Mouse (Mus musculus) hindbrain, embryonic 15.5 days (tissue): ENCODE measurements at regions not wholly inside any gene's neighbourhood (a gene's known extent, or its start where the extent isn't known, plus 50 kb on each side); places are given as distances from the start of the nearest gene placed in this dataset.
A peak's percentile ranks its signal among the peaks of the same experiment; 100 is the strongest.
"Not testable (repeated sequence)": the region's sequence is repeated elsewhere in the genome, so short reads cannot be mapped to it uniquely, and the experiment has no call there.

Experiments
- ATAC-seq: fragments of 200-750 bp; cut with Nextera tagmentation; 2 replicates; pipeline ENCODE4 v1.8.0; 2017; ENCODE audit warnings: low read depth, moderate number of reproducible peaks, moderate TSS enrichment; ENCODE audit not compliant: low FRiP score
- H3K27ac ChIP-seq: fragments of 300-500 bp; sonication (generic); replicated peaks from 2 replicates; pipeline ENCODE4 v1.5.1; 2015; ENCODE audit warnings: mild to moderate bottlenecking, inconsistent platforms
- H3K27me3 ChIP-seq: fragments of 300-500 bp; sonication (generic); 2 replicates; pipeline ENCODE4 v1.6.1; 2015; ENCODE audit warnings: control low read depth, inconsistent platforms
- H3K36me3 ChIP-seq: fragments of 300-500 bp; sonication (generic); 2 replicates; pipeline ENCODE4 v1.6.1; 2015; ENCODE audit warnings: control low read depth, inconsistent platforms
- H3K4me1 ChIP-seq: fragments of 300-500 bp; sonication (generic); replicated peaks from 2 replicates; pipeline ENCODE4 v1.6.1; 2015; ENCODE audit warnings: control low read depth, inconsistent platforms
- H3K4me2 ChIP-seq: fragments of 300-500 bp; sonication (generic); 2 replicates; pipeline ENCODE4 v1.6.1; 2015; ENCODE audit warnings: moderate library complexity, mild to moderate bottlenecking, inconsistent platforms
- H3K4me3 ChIP-seq: fragments of 300-500 bp; sonication (generic); 2 replicates; pipeline ENCODE4 v1.5.1; 2015; ENCODE audit warnings: mild to moderate bottlenecking, inconsistent platforms
- H3K9ac ChIP-seq: fragments of 300-500 bp; sonication (generic); 2 replicates; pipeline ENCODE4 v1.6.1; 2015; ENCODE audit warnings: inconsistent platforms
- H3K9me3 ChIP-seq: fragments of 300-500 bp; sonication (generic); 2 replicates; pipeline ENCODE4 v1.6.1; 2016; ENCODE audit warnings: control low read depth, inconsistent platforms
- WGBS: fragments of 180-500 bp; shearing (Covaris S2); methylation state at CpG from one replicate; pipeline ENCODE4 v1.1.7; 2015; 5-methylcytosine and 5-hydroxymethylcytosine counted together

GRCm38 (mm10) chr17:9066633-9067032 lies 78.5 kb downstream of the 1700010I14Rik start:
- H3K4me1 ChIP-seq, H3K27ac ChIP-seq, ATAC-seq, H3K9ac ChIP-seq, H3K27me3 ChIP-seq, H3K4me3 ChIP-seq, H3K4me2 ChIP-seq, H3K9me3 ChIP-seq, H3K36me3 ChIP-seq: not testable (repeated sequence)
- WGBS, result 15% methylated on average over 2 of the region's 2 CpGs

GRCm38 (mm10) chr17:9068859-9069602 lies 80.9 kb downstream of the 1700010I14Rik start:
- H3K9me3 ChIP-seq, result no peaks in the 10 kb centered on the region
- H3K4me3 ChIP-seq, result no peak overlapping the region
- no peaks in the 10 kb centered on the region for H3K27me3 ChIP-seq
- H3K4me2 ChIP-seq, result no peak overlapping the region
- no peak overlapping the region for H3K27ac ChIP-seq
- H3K4me1 ChIP-seq, result no peaks in the 10 kb centered on the region
- 93% methylated on average over 5 of the region's 5 CpGs for WGBS
- no peaks in the 10 kb centered on the region for H3K36me3 ChIP-seq
- no peak overlapping the region for H3K9ac ChIP-seq
- ATAC-seq, result no peak

- Histone ChIP-seq H3K27ac (no peak overlapping the region), H3K9ac (no peak overlapping the region), H3K4me3 (no peak overlapping the region), H3K9me3 (no peaks in the 10 kb centered on the region), H3K36me3 (no peaks in the 10 kb centered on the region), H3K4me1 (no peaks in the 10 kb centered on the region), H3K4me2 (no peak overlapping the region), H3K27me3 (no peaks in the 10 kb centered on the region)
- WGBS, result 95% methylated on average over 5 of the region's 5 CpGs
- no peak for ATAC-seq
These were observed 95.5 kb downstream of the 1700010I14Rik start for GRCm38 (mm10) chr17:9083629-9084028.

DNA sequence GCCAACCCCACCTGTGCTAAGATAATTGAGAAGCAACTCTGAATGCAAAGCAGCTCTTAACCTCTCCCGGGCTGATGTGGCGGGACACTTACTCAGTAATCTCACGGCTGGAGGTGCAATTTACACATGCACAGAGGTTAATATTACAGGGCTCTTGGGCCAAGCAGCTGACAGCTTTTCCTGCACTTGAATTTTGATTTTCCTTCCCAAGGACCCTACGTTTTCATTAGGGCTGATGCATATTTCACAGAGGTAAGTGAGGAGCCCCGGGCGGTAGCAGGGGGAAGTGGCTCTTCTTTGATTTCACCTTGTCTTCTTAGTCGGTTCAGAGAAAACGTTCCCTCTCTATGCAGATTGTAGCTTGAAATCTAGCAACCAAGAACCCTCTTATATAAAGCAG lies 139.7 kb downstream of the 1700010I14Rik start:
- H3K27me3 ChIP-seq, result no peaks in the 10 kb centered on the region
- H3K9me3 ChIP-seq, result no peaks in the 10 kb centered on the region
- H3K4me1 ChIP-seq, result no peaks in the 10 kb centered on the region
- ATAC-seq, result no peak
- H3K9ac ChIP-seq, result no peak overlapping the region
- 44% methylated on average over 8 of the region's 8 CpGs for WGBS
- no peaks in the 10 kb centered on the region for H3K36me3 ChIP-seq
- no peak overlapping the region for H3K27ac ChIP-seq
- no peak overlapping the region for H3K4me2 ChIP-seq
- no peak overlapping the region for H3K4me3 ChIP-seq

GRCm38 (mm10) chr17:9145605-9146223 lies 157.6 kb downstream of the 1700010I14Rik start:
- Histone ChIP-seq H3K9ac (no peak overlapping the region), H3K4me3 (no peak overlapping the region), H3K27me3 (no peaks in the 10 kb centered on the region), H3K9me3 (no peaks in the 10 kb centered on the region), H3K4me1 (no peaks in the 10 kb centered on the region), H3K4me2 (no peak overlapping the region), H3K36me3 (no peaks in the 10 kb centered on the region), H3K27ac (no peak overlapping the region)
- WGBS, result 71% methylated on average over 6 of the region's 6 CpGs
- ATAC-seq, result no peak

DNA sequence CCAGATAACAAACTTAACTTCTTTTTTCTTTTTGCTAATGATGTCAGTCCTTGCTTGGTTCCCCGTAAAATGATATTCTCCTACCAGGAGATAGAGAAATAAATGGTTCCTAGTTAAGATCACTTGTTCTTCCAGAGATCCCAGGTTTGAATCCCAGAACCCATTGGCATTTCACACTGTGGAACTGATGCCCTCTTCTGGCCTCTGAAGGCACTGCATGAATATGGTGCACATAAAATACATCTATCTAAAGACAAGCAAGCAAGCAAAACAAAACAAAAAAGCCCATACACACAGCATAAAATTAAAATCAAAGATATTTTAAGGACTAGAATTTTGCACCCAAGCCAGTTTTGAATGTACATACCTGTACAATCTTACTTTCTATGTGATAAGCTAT lies 162.5 kb downstream of the 1700010I14Rik start:
- WGBS, result 97% methylated on average over 1 of the region's 1 CpGs
- Histone ChIP-seq H3K4me3 (no peak overlapping the region), H3K4me2 (no peak overlapping the region), H3K27me3 (no peaks in the 10 kb centered on the region), H3K9me3 (no peaks in the 10 kb centered on the region), H3K9ac (no peak overlapping the region), H3K27ac (no peak overlapping the region), H3K4me1 (no peaks in the 10 kb centered on the region), H3K36me3 (no peaks in the 10 kb centered on the region)
- no peak for ATAC-seq

DNA sequence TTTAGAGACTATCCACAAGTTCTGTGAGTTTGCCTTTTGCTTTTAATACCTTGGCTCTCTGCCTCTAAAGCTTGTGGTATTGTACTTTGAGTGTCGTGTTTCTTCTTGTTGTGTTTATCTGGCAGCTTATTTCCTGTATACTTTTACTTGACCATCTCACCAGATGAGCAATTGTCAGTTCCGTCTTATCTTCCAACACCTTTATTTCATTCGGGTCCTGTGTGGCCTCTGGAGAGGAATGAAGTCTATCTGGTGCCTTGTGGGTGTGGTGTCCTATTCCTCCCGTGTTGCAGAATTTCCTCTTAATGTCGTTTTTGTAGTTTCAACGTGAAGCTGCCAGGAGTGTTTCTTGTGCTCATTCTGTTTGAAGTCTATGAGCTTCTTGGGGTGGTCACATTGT lies 174.0 kb downstream of the 1700010I14Rik start:
- WGBS, result 88% methylated on average over 6 of the region's 6 CpGs
- no peak overlapping the region for H3K9ac ChIP-seq
- peaks cover 5% of the 10 kb centered on the region for H3K4me1 ChIP-seq
- H3K27ac ChIP-seq, result no peak overlapping the region
- H3K9me3 ChIP-seq, result no peaks in the 10 kb centered on the region
- H3K4me2 ChIP-seq, result no peak overlapping the region
- no peak overlapping the region for H3K4me3 ChIP-seq
- no peaks in the 10 kb centered on the region for H3K36me3 ChIP-seq
- ATAC-seq, result no peak
- H3K27me3 ChIP-seq, result no peaks in the 10 kb centered on the region

DNA sequence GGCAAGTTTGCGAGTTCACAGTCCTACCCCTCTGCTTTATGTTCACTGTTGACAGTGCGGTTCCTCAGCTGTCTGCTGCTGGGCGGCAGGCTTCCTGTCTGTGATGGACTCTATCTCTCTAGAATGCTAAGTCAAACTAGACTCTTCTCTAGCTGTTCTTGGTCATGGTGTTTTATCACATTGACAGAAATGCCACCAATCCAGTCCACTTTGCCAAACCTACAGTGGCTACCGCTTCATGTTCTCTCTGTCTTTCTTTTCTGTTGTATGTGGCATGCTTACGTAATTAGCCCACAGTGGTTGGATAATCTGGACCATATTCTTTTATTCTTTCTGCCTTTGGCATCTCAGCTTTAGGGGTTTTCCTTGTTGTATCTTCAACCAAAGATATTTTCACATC lies 174.5 kb downstream of the 1700010I14Rik start:
- H3K9ac ChIP-seq, result no peak overlapping the region

GRCm38 (mm10) chr17:9163285-9163684 lies 175.2 kb downstream of the 1700010I14Rik start:
- Histone ChIP-seq H3K4me2 (no peak overlapping the region), H3K4me3 (no peak overlapping the region), H3K9ac (no peak overlapping the region), H3K9me3 (no peaks in the 10 kb centered on the region), H3K27ac (no peak overlapping the region), H3K4me1 (peaks cover 16% of the 10 kb centered on the region), H3K27me3 (no peaks in the 10 kb centered on the region), H3K36me3 (no peaks in the 10 kb centered on the region)
- ATAC-seq, result no peak
- whole genome bisulfite sequencing, result 93% methylated on average over 3 of the region's 3 CpGs

More for the DNA sequence above, 174.5 kb downstream of the 1700010I14Rik start:
- no peak for ATAC-seq
- H3K4me1 ChIP-seq, result peaks cover 10% of the 10 kb centered on the region
- no peaks in the 10 kb centered on the region for H3K27me3 ChIP-seq
- no peak overlapping the region for H3K4me2 ChIP-seq
- H3K9me3 ChIP-seq, result no peaks in the 10 kb centered on the region
- 94% methylated on average over 5 of the region's 5 CpGs for WGBS
- H3K27ac ChIP-seq, result no peak overlapping the region
- H3K4me3 ChIP-seq, result no peak overlapping the region
- no peaks in the 10 kb centered on the region for H3K36me3 ChIP-seq

- Histone ChIP-seq H3K9ac (no peak overlapping the region), H3K27me3 (no peaks in the 10 kb centered on the region), H3K4me1 (peaks cover 26% of the 10 kb centered on the region), H3K9me3 (no peaks in the 10 kb centered on the region), H3K27ac (no peak overlapping the region), H3K4me2 (no peak overlapping the region), H3K4me3 (no peak overlapping the region), H3K36me3 (no peaks in the 10 kb centered on the region)
- 86% methylated on average over 5 of the region's 5 CpGs for WGBS
- no peak for ATAC-seq
These were observed 176.4 kb downstream of the 1700010I14Rik start for GRCm38 (mm10) chr17:9164501-9164900.

GRCm38 (mm10) chr17:9167161-9167560 lies 179.0 kb downstream of the 1700010I14Rik start:
- 0% methylated on average over 10 of the region's 10 CpGs for WGBS

GRCm38 (mm10) chr17:9167571-9168201 lies 179.6 kb downstream of the 1700010I14Rik start:
- peaks cover 38% of the 10 kb centered on the region for H3K4me1 ChIP-seq
- H3K4me3 ChIP-seq, result peak overlapping the region; percentile 49
- H3K4me2 ChIP-seq, result peak overlapping the region; percentile 95
- no peaks in the 10 kb centered on the region for H3K27me3 ChIP-seq
- ATAC-seq, result peak; percentile 57
- 0% methylated on average over 20 of the region's 20 CpGs for WGBS
- H3K36me3 ChIP-seq, result no peaks in the 10 kb centered on the region
- peak overlapping the region; percentile 94 for H3K27ac ChIP-seq
- no peaks in the 10 kb centered on the region for H3K9me3 ChIP-seq
- peak overlapping the region; percentile 72 for H3K9ac ChIP-seq

More at GRCm38 (mm10) chr17:9167161-9167560, 179.0 kb downstream of the 1700010I14Rik start:
- Histone ChIP-seq H3K27me3 (no peaks in the 10 kb centered on the region), H3K9me3 (no peaks in the 10 kb centered on the region), H3K4me3 (peak overlapping the region; percentile 49), H3K9ac (peak overlapping the region; percentile 72), H3K4me2 (peak overlapping the region; percentile 95), H3K36me3 (no peaks in the 10 kb centered on the region), H3K27ac (peak overlapping the region; percentile 94), H3K4me1 (peaks cover 38% of the 10 kb centered on the region)
- peak; percentile 88 for ATAC-seq
